Mouse (Mus musculus): ENCODE results near the gene Ctss.

- TF ChIP-seq CTCF (conservative IDR thresholded peaks at IDR 0.05; ENCODE audit: low read length) (no peak), POU5F1 (IDR thresholded peaks at IDR 0.05; ENCODE audit: borderline replicate concordance, low read length) (no peak)
Observed at GRCm38 (mm10) chr3:95523662-95524061, 2.9 kb upstream of the Ctss start.

All from E14TG2a.4 (cell line).